Mouse (Mus musculus) embryonic stem cell, embryonic (primary cell): ENCODE results near the gene Hoxc12.

Source experiments
- CTCF ChIA-PET, 4 experiments: fragments of 300-600 bp in 2 of 4; fragments of 350-600 bp in 2 of 4; sonication (Branson Sonifier 250); formaldehyde crosslinking; loops; one replicate each; lab custom pipeline; 2022; ENCODE audit warnings: inconsistent platforms in 2 of 4; lab: Charles Lee
- POLR2A ChIA-PET, 4 experiments: fragments of 300-600 bp in 2 of 4; fragments of 350-600 bp in 2 of 4; sonication (Branson Sonifier 250); formaldehyde crosslinking; loops; one replicate each; lab custom pipeline; 2022; ENCODE audit warnings: antibody characterized with exemption in 4 of 4, inconsistent platforms in 1 of 4; lab: Charles Lee

Hoxc12 gene

DNA sequence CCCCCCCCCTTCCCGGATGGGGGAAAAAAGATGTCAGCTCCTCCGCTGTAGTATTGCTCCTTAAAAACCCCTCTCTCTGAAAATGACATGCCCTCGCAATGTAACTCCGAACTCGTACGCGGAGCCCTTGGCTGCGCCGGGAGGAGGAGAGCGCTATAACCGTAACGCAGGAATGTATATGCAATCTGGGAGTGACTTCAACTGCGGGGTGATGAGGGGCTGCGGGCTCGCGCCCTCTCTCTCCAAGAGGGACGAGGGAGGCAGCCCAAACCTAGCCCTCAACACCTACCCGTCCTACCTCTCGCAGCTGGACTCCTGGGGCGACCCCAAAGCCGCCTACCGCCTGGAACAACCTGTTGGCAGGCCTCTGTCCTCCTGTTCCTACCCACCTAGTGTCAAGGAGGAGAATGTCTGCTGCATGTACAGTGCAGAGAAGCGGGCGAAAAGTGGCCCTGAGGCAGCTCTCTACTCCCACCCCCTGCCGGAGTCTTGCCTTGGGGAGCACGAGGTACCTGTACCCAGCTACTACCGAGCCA is 30.3 kb downstream of the Hoxc12 start, which contains the start of gene Hoxc10:
Gene Hoxc10, plus strand, starts transcription at position 21 of the 536 bp plus-strand sequence.
- ChIA-PET CTCF (interaction anchor here (0.6 to 8.3 kb wide), 68 partner anchors 8 to 790 kb away, joined by 3 to 97 read pairs (median 4); partner anchors contain the start of genes Calcoco1 (in 1 of the 4), Hoxc11 (in 1 of the 4), Hoxc6 (in 1 of the 4) and Hoxc8 (in 1 of the 4)), POLR2A (interaction anchor here (0.7 to 3.3 kb wide), 36 partner anchors 9 to 296 kb away, joined by 3 to 16 read pairs (median 4); partner anchors contain the start of genes Cbx5 (in 1 of the 4), Hnrnpa1 (in 1 of the 4), Hoxc11 (in 1 of the 4) and Hoxc13 (in 1 of the 4))

DNA sequence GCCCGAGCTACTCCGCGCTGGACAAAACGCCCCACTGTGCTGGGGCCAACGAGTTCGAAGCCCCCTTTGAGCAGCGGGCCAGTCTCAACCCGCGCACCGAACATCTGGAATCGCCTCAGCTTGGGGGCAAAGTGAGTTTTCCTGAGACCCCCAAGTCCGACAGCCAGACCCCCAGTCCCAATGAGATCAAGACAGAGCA is 30.7 kb downstream of the Hoxc12 start, which contains the start of gene Hoxc5:
Gene Hoxc5, plus strand, starts transcription at position 132 of the 199 bp plus-strand sequence.
- POLR2A ChIA-PET, result interaction anchor here (0.8 to 3.3 kb wide), 30 partner anchors 8 to 296 kb away, joined by 3 to 16 read pairs (median 4); partner anchors contain the start of genes Cbx5 (in 1 of the 4), Hnrnpa1 (in 1 of the 4), Hoxc11 (in 1 of the 4) and Hoxc13 (in 1 of the 4)
- CTCF ChIA-PET, result interaction anchor here (0.6 to 8.3 kb wide), 42 partner anchors 8 to 791 kb away, joined by 3 to 97 read pairs (median 5); partner anchors contain the start of genes Calcoco1 (in 1 of the 4), Hoxc6 (in 1 of the 4), Hoxc8 (in 1 of the 4) and Hoxc9 (in 1 of the 4)

GRCm38 (mm10) chr15:102967511-102968397 is 31.2 kb downstream of the Hoxc12 start:
- CTCF ChIA-PET, result interaction anchor here (0.6 to 8.3 kb wide), 35 partner anchors 8 to 373 kb away, joined by 3 to 97 read pairs (median 6); partner anchors contain the start of genes Hoxc6 (in 1 of the 4), Hoxc8 (in 1 of the 4) and Hoxc9 (in 1 of the 4)

DNA sequence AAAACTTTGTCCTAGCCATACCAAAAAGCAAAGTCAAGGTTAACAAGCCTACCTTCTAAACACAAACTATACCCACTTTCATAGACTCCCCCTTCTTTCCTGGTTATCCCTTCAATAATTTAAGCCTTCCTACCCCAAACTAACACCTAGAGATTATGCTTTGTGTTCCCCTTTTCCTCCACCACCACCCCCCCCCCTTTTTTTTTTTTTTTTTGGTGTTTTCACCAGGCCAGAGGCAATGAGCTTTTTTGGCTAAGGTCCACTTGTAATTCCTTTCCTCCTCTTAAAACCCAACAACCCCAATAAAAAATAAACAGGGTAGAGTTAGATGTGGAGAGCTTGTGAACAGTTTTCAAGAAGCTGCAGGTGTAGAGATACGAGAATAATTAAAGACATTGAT is 32.7 kb downstream of the Hoxc12 start:
- POLR2A ChIA-PET, result interaction anchor here in 2 of 4 experiments (0.6 to 1.0 kb wide), 4 partner anchors 19 to 396 kb away, joined by 3 to 5 read pairs (median 4); partner anchors contain the start of gene Calcoco1 (in 1 of the 2)
- CTCF ChIA-PET, result interaction anchor here (0.5 to 8.3 kb wide), 5 partner anchors 9 to 297 kb away, joined by 4 to 97 read pairs (median 9); no protein-coding TSS in a partner anchor

More at GRCm38 (mm10) chr15:102967511-102968397, 31.2 kb downstream of the Hoxc12 start:
- POLR2A ChIA-PET, result interaction anchor here (0.7 to 3.3 kb wide), 26 partner anchors 8 to 297 kb away, joined by 3 to 16 read pairs (median 5); partner anchors contain the start of genes Cbx5 (in 1 of the 4), Hnrnpa1 (in 1 of the 4) and Hoxc11 (in 1 of the 4)

GRCm38 (mm10) chr15:102970740-102971139 is 34.2 kb downstream of the Hoxc12 start:
- ChIA-PET POLR2A (interaction anchor here in 3 of 4 experiments (0.6 to 1.6 kb wide), 3 partner anchors 17 to 38 kb away, joined by 3 to 4 read pairs (median 3); no protein-coding TSS in a partner anchor), CTCF (interaction anchor here in 1 of 4 experiments (0.7 to 8.3 kb wide), 4 partner anchors 197 to 219 kb away, joined by 3 to 97 read pairs (median 6); no protein-coding TSS in a partner anchor)

- POLR2A ChIA-PET, result interaction anchor here in 1 of 4 experiments (0.6 to 1.7 kb wide), 6 partner anchors 9 to 62 kb away, joined by 3 to 4 read pairs (median 3); no protein-coding TSS in a partner anchor
- CTCF ChIA-PET, result interaction anchor here in 3 of 4 experiments (0.5 to 2.6 kb wide), 7 partner anchors 9 to 211 kb away, joined by 3 to 11 read pairs (median 5); no protein-coding TSS in a partner anchor
These were observed 35.7 kb downstream of the Hoxc12 start for GRCm38 (mm10) chr15:102972254-102972653.

- CTCF ChIA-PET, result interaction anchor here in 2 of 4 experiments (0.9 to 2.6 kb wide), 6 partner anchors 9 to 211 kb away, joined by 3 to 11 read pairs (median 4); no protein-coding TSS in a partner anchor
- POLR2A ChIA-PET, result interaction anchor here in 1 of 4 experiments (0.6 to 1.7 kb wide), 5 partner anchors 9 to 62 kb away, joined by 3 to 4 read pairs (median 3); no protein-coding TSS in a partner anchor
These were observed 36.2 kb downstream of the Hoxc12 start for GRCm38 (mm10) chr15:102972753-102973152.

GRCm38 (mm10) chr15:102975034-102975433 is 38.5 kb downstream of the Hoxc12 start:
- ChIA-PET CTCF (interaction anchor here in 3 of 4 experiments (0.6 to 1.7 kb wide), 8 partner anchors 8 to 340 kb away, joined by 3 to 8 read pairs (median 4); partner anchors contain the start of genes Hoxc10 (in 2 of the 3) and Hoxc5 (in 2 of the 3)), POLR2A (interaction anchor here in 2 of 4 experiments (0.6 to 1.4 kb wide), 8 partner anchors 8 to 1877 kb away, joined by 3 to 4 read pairs (median 3); partner anchors contain the start of genes Hoxc10 (in 1 of the 2), Hoxc5 (in 1 of the 2) and Hoxc8 (in 1 of the 2))

DNA sequence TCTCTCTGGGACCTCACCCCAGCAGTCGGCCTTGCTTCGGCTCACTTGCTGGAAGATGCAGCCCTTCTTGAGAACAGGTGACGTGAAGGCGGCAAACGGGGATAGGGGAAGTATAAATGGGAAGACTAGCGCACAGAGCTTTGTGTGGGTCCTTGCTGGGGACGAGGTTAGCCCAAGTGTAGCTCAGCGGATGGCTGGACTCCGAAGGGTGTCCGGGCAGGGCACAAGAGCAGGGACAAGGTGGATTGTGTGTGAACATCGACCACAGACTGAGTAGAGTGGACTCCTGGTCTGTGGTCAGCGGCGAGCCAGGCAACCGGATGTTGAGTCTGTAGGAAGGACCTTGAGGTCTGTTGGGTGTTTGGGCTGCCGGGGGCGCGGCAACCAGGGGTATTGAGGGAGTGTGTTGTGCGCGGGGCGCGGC is 39.1 kb downstream of the Hoxc12 start:
- POLR2A ChIA-PET, result interaction anchor here in 2 of 4 experiments (0.6 to 1.4 kb wide), 11 partner anchors 9 to 1878 kb away, joined by 3 to 4 read pairs (median 3); partner anchors contain the start of genes Hoxc10 (in 1 of the 2), Hoxc5 (in 1 of the 2) and Hoxc8 (in 1 of the 2)
- CTCF ChIA-PET, result interaction anchor here in 3 of 4 experiments (0.6 to 1.7 kb wide), 8 partner anchors 9 to 339 kb away, joined by 3 to 8 read pairs (median 4); partner anchors contain the start of genes Hoxc10 (in 2 of the 3) and Hoxc5 (in 2 of the 3)

DNA sequence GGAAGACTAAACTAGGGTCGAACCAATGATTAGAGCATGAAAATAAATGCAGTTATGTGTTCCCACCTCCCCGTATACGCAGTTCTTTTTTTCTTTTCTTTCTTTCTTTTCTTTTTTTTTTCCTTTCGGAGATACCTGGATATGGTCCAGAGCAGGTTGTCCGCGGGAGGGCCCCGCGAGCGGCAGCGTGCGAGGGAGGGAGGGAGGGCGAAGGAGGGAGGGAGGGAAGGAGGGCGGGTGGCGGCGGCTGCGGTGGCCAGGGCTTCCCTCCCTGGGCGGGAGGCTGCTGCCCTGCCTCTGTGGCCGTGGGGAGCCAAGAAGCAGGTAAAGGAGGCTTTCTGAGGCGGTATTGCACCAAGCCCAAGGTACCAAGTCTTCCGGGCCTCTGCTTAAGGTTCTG is 39.6 kb downstream of the Hoxc12 start, which contains the start of gene Hoxc9:
Gene Hoxc9, plus strand, starts transcription at position 269 of the 400 bp plus-strand sequence.
- POLR2A ChIA-PET, result interaction anchor here in 3 of 4 experiments (0.6 to 2.0 kb wide), 11 partner anchors 9 to 215 kb away, joined by 3 to 9 read pairs (median 4); partner anchors contain the start of genes Hoxc10 (in 1 of the 3), Hoxc11 (in 1 of the 3), Hoxc5 (in 1 of the 3) and Hoxc8 (in 1 of the 3)
- CTCF ChIA-PET, result interaction anchor here in 3 of 4 experiments (1.2 to 7.4 kb wide), 8 partner anchors 9 to 339 kb away, joined by 3 to 50 read pairs (median 4); partner anchors contain the start of genes Hoxc10 (in 3 of the 3) and Hoxc5 (in 3 of the 3)

- ChIA-PET POLR2A (interaction anchor here in 3 of 4 experiments (0.6 to 2.0 kb wide), 11 partner anchors 10 to 304 kb away, joined by 3 to 9 read pairs (median 4); partner anchors contain the start of genes Hoxc10 (in 1 of the 3), Hoxc11 (in 1 of the 3) and Hoxc8 (in 1 of the 3)), CTCF (interaction anchor here (0.6 to 7.4 kb wide), 11 partner anchors 9 to 338 kb away, joined by 3 to 50 read pairs (median 3); partner anchors contain the start of genes Hoxc5 (in 3 of the 4), Hoxc10 (in 2 of the 4) and Hoxc8 (in 1 of the 4))
These were observed 40.3 kb downstream of the Hoxc12 start for GRCm38 (mm10) chr15:102976631-102977422.

- POLR2A ChIA-PET, result interaction anchor here in 2 of 4 experiments (0.5 to 3.4 kb wide), 11 partner anchors 11 to 305 kb away, joined by 3 to 16 read pairs (median 4); partner anchors contain the start of genes Hoxc10 (in 2 of the 2), Hoxc5 (in 1 of the 2) and Hoxc8 (in 1 of the 2)
- CTCF ChIA-PET, result interaction anchor here (0.5 to 7.4 kb wide), 12 partner anchors 10 to 337 kb away, joined by 3 to 50 read pairs (median 3); partner anchors contain the start of genes Hoxc5 (in 2 of the 4), Hoxc10 (in 1 of the 4) and Hoxc8 (in 1 of the 4)
These were observed 40.9 kb downstream of the Hoxc12 start for GRCm38 (mm10) chr15:102977423-102977974.

- ChIA-PET POLR2A (interaction anchor here in 3 of 4 experiments (0.5 to 3.4 kb wide), 14 partner anchors 11 to 589 kb away, joined by 3 to 16 read pairs (median 3); partner anchors contain the start of genes Hoxc10 (in 1 of the 3), Hoxc5 (in 1 of the 3) and Hoxc8 (in 1 of the 3)), CTCF (interaction anchor here (0.5 to 7.4 kb wide), 10 partner anchors 11 to 243 kb away, joined by 3 to 50 read pairs (median 4); partner anchors contain the start of genes Hoxc10 (in 3 of the 4) and Hoxc5 (in 2 of the 4))
These were observed 42.3 kb downstream of the Hoxc12 start for GRCm38 (mm10) chr15:102978615-102979515.
